Mouse (Mus musculus): Measurements from ENCODE around the gene Zfp609.

DNA sequence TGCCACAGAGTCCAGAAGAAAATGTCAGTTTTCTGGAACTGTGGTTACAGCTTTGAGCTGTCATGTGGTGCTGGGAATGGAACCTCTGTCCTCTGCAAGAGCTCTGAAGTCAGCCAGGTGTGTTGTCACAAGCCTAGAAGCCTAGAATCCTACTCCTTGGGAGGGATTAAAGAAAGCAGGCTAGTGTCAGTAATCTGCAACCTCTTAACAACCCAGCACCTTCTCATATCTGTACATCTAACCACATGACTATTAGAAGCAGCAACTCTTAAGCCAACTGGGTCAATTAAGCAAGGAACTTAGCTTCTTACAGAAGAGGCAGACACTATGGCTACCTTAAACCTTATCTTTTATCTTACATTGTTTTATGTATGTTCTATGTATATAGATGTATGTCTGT lies 9.6 kb upstream of the Zfp609 start:
- TF ChIP-seq CTCF (IDR thresholded peaks at IDR 0.05; ENCODE audit: control insufficient read depth, insufficient read depth, insufficient replicate concordance, low read depth, low read length): no peak
- TF ChIP-seq POLR2A (IDR thresholded peaks at IDR 0.05; ENCODE audit: control insufficient read depth, low read depth, low read length): no peak

Measured in testis, adult 2 months (tissue).